Mouse (Mus musculus) stomach, embryonic 16.5 days (tissue): ENCODE measurements around the gene Tusc2. TPM values are rescaled to one million over a fixed set of nuclear protein-coding genes. Genes with fewer than 3 reads are reported as not detected.

ENCODE experiments used
- ATAC-seq: fragments of 200-750 bp; cut with Nextera tagmentation; 2 replicates; pipeline ENCODE4 v1.8.0; 2017; ENCODE audit warnings: moderate number of reproducible peaks, moderate TSS enrichment; ENCODE audit not compliant: insufficient read depth, low FRiP score
- H3K27ac ChIP-seq: fragments of 300-500 bp; sonication (generic); 2 replicates; pipeline ENCODE4 v1.5.1; 2014; ENCODE audit warnings: low read length
- H3K27me3 ChIP-seq: fragments of 300-500 bp; sonication (generic); 2 replicates; pipeline ENCODE4 v1.6.1; 2014; ENCODE audit warnings: low read length, control low read depth, mixed read lengths; ENCODE audit not compliant: control insufficient read depth, insufficient read depth
- H3K36me3 ChIP-seq: fragments of 300-500 bp; sonication (generic); 2 replicates; pipeline ENCODE4 v1.6.1; 2014; ENCODE audit warnings: low read length; ENCODE audit not compliant: control insufficient read depth, insufficient read depth
- H3K4me1 ChIP-seq: fragments of 300-500 bp; sonication (generic); 2 replicates; pipeline ENCODE4 v1.6.1; 2014; ENCODE audit warnings: low read length, control low read depth, mixed read lengths; ENCODE audit not compliant: control insufficient read depth, insufficient read depth
- H3K4me2 ChIP-seq: fragments of 300-500 bp; sonication (generic); 2 replicates; pipeline ENCODE4 v1.6.1; 2014; ENCODE audit warnings: low read depth, low read length, mixed read lengths
- H3K4me3 ChIP-seq: fragments of 300-500 bp; sonication (generic); replicated peaks from 2 replicates; pipeline ENCODE4 v1.5.1; 2014; ENCODE audit warnings: mild to moderate bottlenecking, low read length
- H3K9ac ChIP-seq: fragments of 300-500 bp; sonication (generic); 2 replicates; pipeline ENCODE4 v1.6.1; 2014; ENCODE audit warnings: low read length
- H3K9me3 ChIP-seq: fragments of 300-500 bp; sonication (generic); replicated peaks from 2 replicates; pipeline ENCODE4 v1.6.1; 2016; ENCODE audit warnings: low read length, control low read depth; ENCODE audit not compliant: control insufficient read depth
- WGBS: fragments of 180-500 bp; shearing (Covaris S2); extraction: QIAGEN DNeasy Blood & Tissue Kit; methylation state at CpG from one replicate; pipeline ENCODE4 v1.1.7; 2014; 5-methylcytosine and 5-hydroxymethylcytosine counted together
- polyA plus RNA-seq: library from polyadenylated mRNA; unstranded; fragments of >200 nt; fragmentation: Nextera tagmentation; extraction: Ambion mirVana; gene quantifications from 2 replicates; pipeline ENCODE4 v1.2.1, GENCODE M21; 2015

The Tusc2 gene
- polyA plus RNA-seq, 1 experiment from 2014 or later, result 38.2 TPM

- no peaks in the 10 kb centered on the region for H3K27me3 ChIP-seq
- H3K9ac ChIP-seq, result peak overlapping the region; percentile 74
- 0 out of 2 replicates have a peak, but pooled peaks have one; percentile 9 for ATAC-seq
- H3K36me3 ChIP-seq, result peaks cover 23% of the 10 kb centered on the region; the same call in 1 of the 2 replicates
- WGBS, result 21% methylated on average over 8 of the region's 8 CpGs
- peak overlapping the region; percentile 76 for H3K4me2 ChIP-seq
- H3K4me3 ChIP-seq, result peak overlapping the region; percentile 66
- H3K4me1 ChIP-seq, result peaks cover 26% of the 10 kb centered on the region
- H3K27ac ChIP-seq, result 0 out of 2 replicates have a peak overlapping the region, but pooled peaks have one; percentile 2
- no peaks in the 10 kb centered on the region for H3K9me3 ChIP-seq
Observed at GRCm38 (mm10) chr9:107542721-107543120, 20.3 kb upstream of the Tusc2 start.

GRCm38 (mm10) chr9:107543299-107543698 is 19.8 kb upstream of the Tusc2 start:
- Histone ChIP-seq H3K9me3 (no peaks in the 10 kb centered on the region), H3K4me1 (peaks cover 26% of the 10 kb centered on the region), H3K4me2 (peak overlapping the region; percentile 76), H3K27ac (no peak overlapping the region), H3K27me3 (no peaks in the 10 kb centered on the region), H3K4me3 (no peak overlapping the region; the same call in 1 of the 2 replicates), H3K9ac (peak overlapping the region; percentile 74; the same call in 1 of the 2 replicates), H3K36me3 (0 out of 2 replicates have a peak, but pooled peaks cover 18% of the 10 kb centered on the region)
- ATAC-seq, result no peak
- 79% methylated on average over 11 of the region's 11 CpGs for WGBS

DNA sequence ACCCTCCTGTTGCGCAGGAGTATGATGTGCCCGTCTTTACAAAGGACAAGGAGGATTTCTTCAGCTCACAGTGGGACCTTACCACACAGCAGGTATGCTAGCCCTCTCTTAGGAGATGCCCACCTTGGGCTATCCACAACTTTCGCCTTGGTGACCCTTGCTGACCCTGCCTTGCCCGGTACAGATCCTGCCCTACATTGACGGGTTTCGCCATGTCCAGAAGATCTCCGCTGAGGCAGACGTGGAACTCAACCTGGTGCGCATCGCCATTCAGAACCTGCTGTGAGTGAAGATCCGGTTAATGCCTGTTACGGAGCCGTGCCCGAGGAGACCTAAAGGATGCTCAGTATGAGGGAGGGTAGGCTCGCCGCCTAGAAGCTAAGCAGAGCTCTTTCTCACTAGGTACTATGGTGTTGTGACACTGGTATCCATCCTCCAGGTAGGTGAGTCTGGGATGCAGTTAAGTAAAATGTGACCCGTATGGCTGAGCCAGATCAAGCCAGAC is 18.8 kb upstream of the Tusc2 start:
- 0 out of 2 replicates have a peak, but pooled peaks cover 11% of the 10 kb centered on the region for H3K36me3 ChIP-seq
- H3K4me1 ChIP-seq, result peaks cover 26% of the 10 kb centered on the region
- WGBS, result 94% methylated on average over 17 of the region's 17 CpGs
- no peak overlapping the region for H3K4me2 ChIP-seq
- H3K9me3 ChIP-seq, result no peaks in the 10 kb centered on the region
- ATAC-seq, result no peak
- no peak overlapping the region for H3K4me3 ChIP-seq
- no peaks in the 10 kb centered on the region for H3K27me3 ChIP-seq
- no peak overlapping the region for H3K9ac ChIP-seq
- H3K27ac ChIP-seq, result no peak overlapping the region

- peaks cover 26% of the 10 kb centered on the region for H3K4me1 ChIP-seq
- H3K27me3 ChIP-seq, result no peaks in the 10 kb centered on the region
- ATAC-seq, result no peak
- no peaks in the 10 kb centered on the region for H3K9me3 ChIP-seq
- no peak overlapping the region for H3K27ac ChIP-seq
- 0 out of 2 replicates have a peak, but pooled peaks cover 11% of the 10 kb centered on the region for H3K36me3 ChIP-seq
- 90% methylated on average over 12 of the region's 12 CpGs for WGBS
- no peak overlapping the region for H3K9ac ChIP-seq
- no peak overlapping the region for H3K4me3 ChIP-seq
- H3K4me2 ChIP-seq, result no peak overlapping the region
Observed at GRCm38 (mm10) chr9:107544729-107545128, 18.3 kb upstream of the Tusc2 start.

GRCm38 (mm10) chr9:107545199-107545598 is 17.9 kb upstream of the Tusc2 start:
- Histone ChIP-seq H3K4me1 (peaks cover 26% of the 10 kb centered on the region), H3K27ac (no peak overlapping the region), H3K36me3 (0 out of 2 replicates have a peak, but pooled peaks cover 11% of the 10 kb centered on the region), H3K27me3 (no peaks in the 10 kb centered on the region), H3K9ac (no peak overlapping the region), H3K9me3 (no peaks in the 10 kb centered on the region), H3K4me2 (no peak overlapping the region), H3K4me3 (no peak overlapping the region)
- whole genome bisulfite sequencing, result 88% methylated on average over 10 of the region's 10 CpGs
- no peak for ATAC-seq

- no peaks in the 10 kb centered on the region for H3K27me3 ChIP-seq
- H3K4me3 ChIP-seq, result no peak overlapping the region
- no peak overlapping the region for H3K9ac ChIP-seq
- H3K4me2 ChIP-seq, result no peak overlapping the region
- WGBS, result 9% methylated on average over 3 of the region's 3 CpGs
- peaks cover 26% of the 10 kb centered on the region for H3K4me1 ChIP-seq
- 0 out of 2 replicates have a peak, but pooled peaks cover 11% of the 10 kb centered on the region for H3K36me3 ChIP-seq
- H3K9me3 ChIP-seq, result no peaks in the 10 kb centered on the region
- ATAC-seq, result no peak
- no peak overlapping the region for H3K27ac ChIP-seq
Observed at GRCm38 (mm10) chr9:107545602-107546001, 17.5 kb upstream of the Tusc2 start.

DNA sequence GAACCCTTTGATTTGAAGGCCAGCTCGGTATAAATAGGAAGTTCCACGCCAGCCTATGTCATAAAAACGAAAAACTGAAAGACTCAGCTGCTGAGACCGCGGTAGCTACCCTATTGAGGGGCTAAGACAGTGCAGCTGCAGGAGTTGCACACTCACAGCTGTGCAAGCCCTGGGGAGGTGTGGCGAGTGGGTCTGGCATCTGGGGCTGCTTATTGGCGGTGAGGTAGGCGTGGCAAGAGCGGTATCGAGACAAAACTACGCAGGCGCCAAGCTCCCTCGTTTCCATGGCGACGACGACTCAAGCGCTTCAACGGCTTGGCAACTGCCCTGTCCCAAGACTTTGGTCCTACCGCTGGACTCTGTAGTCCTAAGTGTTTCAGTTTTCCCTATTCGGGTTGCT is 16.0 kb upstream of the Tusc2 start, which contains the start of gene Zmynd10:
Gene Zmynd10 (plus strand): TSS at position 273 of the 400 bp plus-strand sequence.
- no peaks in the 10 kb centered on the region for H3K27me3 ChIP-seq
- no peaks in the 10 kb centered on the region for H3K9me3 ChIP-seq
- peak within 1 kb of the TSS; percentile 42 for H3K4me2 ChIP-seq
- peak within 1 kb of the TSS; percentile 44 for H3K9ac ChIP-seq
- peak; percentile 30; the same call in 1 of the 2 replicates for ATAC-seq
- H3K36me3 ChIP-seq, result 0 out of 2 replicates have a peak, but pooled peaks cover 11% of the 10 kb centered on the region
- H3K27ac ChIP-seq, result 0 out of 2 replicates have a peak within 1 kb of the TSS, but pooled peaks have one; percentile 23
- peak within 1 kb of the TSS; percentile 16 for H3K4me3 ChIP-seq
- 2% methylated on average over 20 of the region's 20 CpGs for WGBS
- H3K4me1 ChIP-seq, result peaks cover 31% of the 10 kb centered on the region

GRCm38 (mm10) chr9:107547957-107548356 is 15.1 kb upstream of the Tusc2 start:
- Histone ChIP-seq H3K4me3 (no peak overlapping the region), H3K9ac (no peak overlapping the region), H3K36me3 (0 out of 2 replicates have a peak, but pooled peaks cover 11% of the 10 kb centered on the region), H3K9me3 (no peaks in the 10 kb centered on the region), H3K27me3 (no peaks in the 10 kb centered on the region), H3K27ac (no peak overlapping the region), H3K4me1 (peaks cover 36% of the 10 kb centered on the region), H3K4me2 (no peak overlapping the region)
- 77% methylated on average over 5 of the region's 5 CpGs for WGBS
- ATAC-seq, result no peak

DNA sequence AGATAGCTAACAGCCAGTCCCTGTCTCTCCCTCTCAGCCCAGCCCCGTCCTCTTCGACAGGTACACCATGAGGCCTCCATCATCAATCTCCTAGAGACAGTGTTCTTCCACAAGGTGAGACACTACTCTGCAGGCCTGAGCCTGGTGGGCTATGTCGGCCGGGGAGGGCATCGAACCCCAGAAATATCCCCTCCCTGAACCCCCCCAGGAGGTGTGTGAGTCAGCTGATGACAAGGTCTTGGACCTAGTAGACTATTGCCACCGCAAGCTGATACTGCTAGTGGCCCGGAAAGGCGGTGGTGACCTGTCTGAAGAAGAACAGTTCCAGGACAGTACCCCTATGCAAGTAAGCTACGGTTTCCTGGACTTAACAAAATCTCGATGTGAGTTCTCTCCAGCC is 14.2 kb upstream of the Tusc2 start:
- Histone ChIP-seq H3K4me1 (peaks cover 41% of the 10 kb centered on the region), H3K36me3 (0 out of 2 replicates have a peak, but pooled peaks cover 11% of the 10 kb centered on the region), H3K27me3 (no peaks in the 10 kb centered on the region), H3K9ac (no peak overlapping the region), H3K4me3 (no peak overlapping the region), H3K9me3 (no peaks in the 10 kb centered on the region), H3K27ac (no peak overlapping the region), H3K4me2 (no peak overlapping the region)
- no peak for ATAC-seq
- WGBS, result 87% methylated on average over 10 of the region's 10 CpGs
